Mouse (Mus musculus) bone marrow macrophage, adult 2 months (primary cell): ENCODE results near the gene Tomm40l. TPM values are rescaled to one million over a fixed set of nuclear protein-coding genes. Genes with fewer than 3 reads are reported as not detected.
A peak's percentile ranks its signal among the peaks of the same experiment; 100 is the strongest.

Source experiments
- H3K27ac ChIP-seq: 2 replicates; pipeline ENCODE4 v1.5.1; 2012; ENCODE audit warnings: low read depth, low read length; ENCODE audit not compliant: insufficient read depth
- H3K4me1 ChIP-seq: 2 replicates; pipeline ENCODE4 v1.6.1; 2012; ENCODE audit warnings: low read length; ENCODE audit not compliant: control insufficient read depth, insufficient read depth
- H3K4me3 ChIP-seq: 2 replicates; pipeline ENCODE4 v1.5.1; 2012; ENCODE audit warnings: mild to moderate bottlenecking, low read length, moderate library complexity; ENCODE audit not compliant: insufficient read depth
- CTCF ChIP-seq: IDR thresholded peaks from 2 replicates; pipeline ENCODE4 v1.5.1; 2012; ENCODE audit warnings: low read depth, mild to moderate bottlenecking, low read length, moderate library complexity
- POLR2A ChIP-seq: IDR thresholded peaks from 2 replicates; pipeline ENCODE4 v1.6.1; 2012; ENCODE audit warnings: mild to moderate bottlenecking, low read depth, low read length, borderline replicate concordance
- polyA plus RNA-seq: library from polyadenylated mRNA; stranded (reverse); fragments of >200 nt; gene quantifications from 2 replicates; pipeline ENCODE4 v1.2.4, GENCODE M21; 2012; ENCODE audit not compliant: missing spikeins, insufficient read depth, insufficient read length

Tomm40l gene
- polyA plus RNA-seq, 1 experiment: 25.8 TPM

DNA sequence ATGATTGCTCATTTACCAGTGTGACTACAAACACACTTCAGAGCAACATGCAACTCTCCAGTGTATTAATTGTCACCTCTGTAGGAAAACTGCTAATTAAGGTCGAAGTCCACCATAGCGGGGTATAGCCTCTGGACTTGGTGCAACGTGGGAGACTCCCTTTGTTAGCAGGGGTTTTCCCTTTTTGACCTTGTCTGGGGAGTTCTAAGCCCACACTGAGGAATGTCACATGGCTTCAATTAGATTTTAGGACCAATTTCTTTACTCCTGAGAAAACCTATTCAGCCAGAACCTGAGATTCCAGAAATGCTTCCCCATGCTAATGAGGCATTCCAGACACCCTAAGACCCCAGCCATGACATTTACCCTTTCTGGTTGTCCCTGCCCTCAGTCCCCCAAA, 7.9 kb upstream of the Tomm40l start:
- Histone ChIP-seq H3K4me3 (peak overlapping the region; percentile 59; the same call in 1 of the 2 replicates), H3K27ac (peak overlapping the region; percentile 76), H3K4me1 (peaks cover 47% of the 10 kb centered on the region)
- TF ChIP-seq CTCF (no peak), POLR2A (no peak)

DNA sequence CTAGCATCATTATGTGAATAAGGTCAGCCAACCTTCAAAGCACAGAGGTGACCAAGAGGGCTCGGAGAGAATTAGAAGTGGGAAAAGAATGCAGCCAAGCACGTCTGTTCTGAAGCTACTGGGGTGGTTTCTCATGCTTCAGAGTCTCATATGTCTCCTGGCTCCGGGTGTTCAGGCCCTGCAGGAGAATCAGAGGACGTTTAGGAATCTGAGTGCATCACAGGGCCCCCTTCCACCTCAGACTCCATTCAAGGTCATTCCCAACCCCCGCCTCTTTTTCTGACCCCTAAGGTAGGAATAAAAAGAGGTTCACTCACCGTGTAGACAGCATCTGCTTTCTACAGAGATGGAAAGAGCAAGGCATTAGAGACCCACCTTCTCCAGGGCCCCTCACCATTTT, 7.4 kb upstream of the Tomm40l start:
- H3K4me3 ChIP-seq: no peak overlapping the region
- H3K4me1 ChIP-seq: peaks cover 47% of the 10 kb centered on the region
- H3K27ac ChIP-seq: 0 out of 2 replicates have a peak overlapping the region, but pooled peaks have one; percentile 76

DNA sequence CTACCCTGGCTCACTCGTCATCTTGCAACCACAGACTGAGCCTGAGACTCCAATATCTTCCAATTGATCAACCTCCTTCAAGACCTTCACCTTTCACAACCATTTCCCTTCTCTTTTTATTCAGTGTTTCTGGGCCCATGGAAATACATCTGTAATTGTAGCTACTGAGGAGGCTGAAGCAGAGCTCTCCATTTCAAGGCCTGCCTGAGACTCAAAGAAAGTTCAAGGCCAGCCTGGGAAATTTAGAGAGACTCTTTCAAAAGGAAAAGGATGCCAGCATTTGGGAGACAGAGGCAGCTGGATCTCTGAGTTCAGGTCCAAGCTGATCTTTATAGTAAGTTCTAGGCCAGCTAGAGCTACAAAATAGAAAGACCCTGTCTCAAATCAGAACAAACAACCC, 5.6 kb upstream of the Tomm40l start:
- Histone ChIP-seq H3K4me1 (peaks cover 58% of the 10 kb centered on the region), H3K27ac (no peak overlapping the region; the same call in 1 of the 2 replicates), H3K4me3 (no peak overlapping the region)
- no peak for TF ChIP-seq POLR2A
- no peak for TF ChIP-seq CTCF

More for the DNA sequence above, 7.4 kb upstream of the Tomm40l start:
- no peak for TF ChIP-seq POLR2A
- TF ChIP-seq CTCF: no peak

DNA sequence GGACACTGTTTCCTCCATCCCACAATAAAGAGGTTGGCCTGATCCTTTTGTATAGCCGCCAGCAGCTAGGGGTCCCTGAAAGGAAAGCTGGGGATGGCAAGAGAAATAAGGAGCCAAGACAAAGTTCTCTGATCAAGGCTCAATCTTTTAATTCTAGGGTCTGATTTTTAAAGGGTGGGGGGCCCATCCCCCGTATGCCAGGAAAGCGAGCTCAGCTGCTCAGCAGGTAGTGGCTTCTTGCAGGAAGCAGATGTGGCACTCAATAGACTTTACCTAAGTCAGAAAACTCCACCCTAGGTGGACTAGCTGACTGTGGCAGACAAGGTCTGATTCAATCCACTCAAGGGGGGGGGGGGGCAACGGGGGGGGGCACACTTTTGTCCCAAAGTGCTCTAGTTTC, 4.5 kb upstream of the Tomm40l start:
- H3K4me3 ChIP-seq: no peak overlapping the region
- TF ChIP-seq POLR2A (no peak), CTCF (no peak)
- H3K27ac ChIP-seq: peak overlapping the region; percentile 85
- H3K4me1 ChIP-seq: peaks cover 58% of the 10 kb centered on the region

DNA sequence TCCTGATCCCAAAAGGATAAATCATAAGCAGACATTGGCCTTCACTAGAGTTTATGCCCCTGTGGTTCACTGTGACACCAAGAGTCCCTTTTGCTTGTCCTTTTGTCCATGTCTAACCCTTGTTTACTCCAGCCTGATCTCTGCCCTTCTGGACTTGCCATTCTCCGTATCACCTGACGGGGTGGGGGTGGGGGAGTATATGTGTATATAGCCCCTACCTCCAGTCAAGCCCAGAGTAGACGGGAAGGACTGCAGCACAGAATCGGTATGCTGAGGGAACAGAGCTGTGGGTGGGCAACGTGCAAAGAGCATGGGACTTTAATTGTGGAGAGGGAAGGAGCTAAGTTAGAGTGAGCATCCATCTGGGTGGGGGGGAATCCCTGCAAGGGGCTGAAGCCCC, 2.5 kb upstream of the Tomm40l start, which contains the start of gene Apoa2:
Gene Apoa2 (plus strand): TSS at position 198 of the 400 bp plus-strand sequence.
- TF ChIP-seq POLR2A: no peak
- TF ChIP-seq CTCF: no peak
- peaks cover 54% of the 10 kb centered on the region for H3K4me1 ChIP-seq
- peak within 1 kb of the TSS; percentile 85 for H3K27ac ChIP-seq
- H3K4me3 ChIP-seq: no peak within 1 kb of the TSS

DNA sequence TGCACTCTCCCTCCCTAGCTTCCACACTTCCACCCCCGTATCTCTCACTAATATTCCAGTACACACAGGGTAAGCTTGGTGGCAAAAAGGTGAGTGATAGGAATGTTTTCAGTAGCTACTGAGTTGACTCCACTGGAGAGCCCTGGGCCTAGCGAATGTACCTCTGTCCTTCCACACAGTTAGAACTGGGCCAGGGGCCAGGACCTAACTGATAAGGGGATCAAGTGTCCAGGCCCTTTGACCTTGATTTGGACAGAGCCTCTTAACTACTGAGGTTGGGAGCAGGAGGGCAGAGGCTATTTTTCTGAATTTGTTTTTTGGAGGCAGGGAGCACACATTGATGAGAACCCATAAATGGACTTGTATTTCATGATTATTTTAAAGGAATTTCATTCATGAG, 1.5 kb upstream of the Tomm40l start:
- no peak for TF ChIP-seq CTCF
- TF ChIP-seq POLR2A: no peak
- H3K4me3 ChIP-seq: no peak overlapping the region
- H3K27ac ChIP-seq: no peak overlapping the region; the same call in 1 of the 2 replicates
- peaks cover 49% of the 10 kb centered on the region for H3K4me1 ChIP-seq

DNA sequence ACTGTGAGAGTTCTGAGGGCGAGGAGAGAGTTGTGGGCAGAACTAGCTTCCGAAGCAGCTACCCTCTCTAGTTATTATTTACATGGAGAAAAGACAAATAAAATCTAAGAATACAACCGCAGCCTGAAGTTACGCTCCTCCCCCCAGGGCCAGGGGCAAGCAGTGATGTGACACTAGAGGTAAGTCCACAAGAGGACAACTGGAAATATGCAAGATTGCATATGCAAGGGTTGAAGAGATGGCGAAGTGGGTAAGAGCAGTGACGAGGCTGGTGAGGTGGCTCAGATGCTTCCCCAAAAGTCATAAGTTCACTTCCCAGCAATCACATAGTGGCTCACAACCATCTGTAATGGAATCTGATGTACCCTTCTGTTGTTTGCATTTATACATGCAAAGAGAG, 854 bp upstream of the Tomm40l start:
- Histone ChIP-seq H3K4me1 (peaks cover 47% of the 10 kb centered on the region), H3K27ac (peak overlapping the region; percentile 27), H3K4me3 (peak overlapping the region; percentile 33; the same call in 1 of the 2 replicates)
- TF ChIP-seq POLR2A (no peak), CTCF (no peak)

DNA sequence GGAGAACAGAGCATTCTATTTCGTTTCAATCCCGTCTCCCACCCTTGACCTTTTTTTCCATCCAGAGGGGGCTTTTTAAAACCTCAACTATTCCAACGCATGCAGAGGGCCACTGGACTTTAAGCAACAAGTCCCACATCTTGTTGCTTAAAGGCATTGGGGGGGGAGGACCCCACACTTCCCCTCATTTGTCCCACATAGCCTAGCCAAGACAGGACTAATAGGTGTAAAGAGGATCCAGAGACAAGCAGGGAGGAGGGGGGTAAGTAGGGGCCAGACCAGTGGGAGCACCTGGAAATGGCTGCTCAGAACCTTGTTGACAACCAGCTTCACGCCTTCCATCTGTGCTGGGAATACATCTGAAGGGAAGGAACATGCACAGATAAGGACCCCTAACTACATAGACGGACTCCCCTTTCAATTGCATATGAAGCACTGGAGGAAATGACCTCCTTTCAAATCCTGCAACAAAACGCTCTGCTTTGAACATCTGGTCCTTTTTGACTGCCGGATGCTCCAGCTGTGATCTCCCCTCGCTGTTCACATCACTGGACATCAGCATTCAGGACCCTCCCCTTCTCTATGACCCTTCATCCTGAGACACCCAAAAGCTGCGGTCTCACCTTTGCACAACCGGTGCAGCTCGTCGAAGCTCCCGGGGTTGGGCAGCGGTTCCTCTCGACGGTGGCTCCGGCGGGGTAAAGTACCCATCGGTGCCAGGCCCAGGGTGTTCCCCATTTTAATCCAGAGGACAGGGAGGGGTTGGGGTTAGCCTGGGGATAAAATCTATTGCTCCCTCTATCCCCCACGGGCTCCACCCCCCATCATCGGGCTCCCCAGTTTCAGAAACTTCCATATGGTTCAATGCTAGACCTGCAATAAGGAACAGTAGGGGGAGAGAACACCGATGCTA, 777 bp downstream of the Tomm40l start:
- H3K4me3 ChIP-seq: peak overlapping the region; percentile 78
- no peak for TF ChIP-seq CTCF
- 0 out of 2 replicates have a peak, but pooled peaks have one; percentile 3 for TF ChIP-seq POLR2A
- H3K4me1 ChIP-seq: peaks cover 33% of the 10 kb centered on the region
- peak overlapping the region; percentile 42 for H3K27ac ChIP-seq

DNA sequence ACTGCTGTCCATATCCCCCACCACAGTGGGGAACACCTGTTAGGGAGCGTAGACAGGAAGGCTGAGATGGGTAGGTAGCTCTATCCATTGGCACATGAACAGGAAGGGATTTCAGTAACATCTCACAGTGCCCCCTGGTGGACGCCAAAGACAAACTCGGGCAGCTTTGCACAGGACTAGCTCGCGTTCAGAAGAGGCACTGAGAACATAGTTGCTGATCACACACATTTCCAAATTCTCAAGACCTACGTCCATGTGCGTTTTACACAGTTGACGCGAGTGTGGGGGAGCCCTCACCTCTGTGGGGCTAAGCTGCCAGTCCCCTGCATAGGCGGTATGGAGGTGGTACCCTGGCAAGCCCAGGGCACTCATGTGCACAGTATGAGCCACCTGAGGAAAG, 1.4 kb downstream of the Tomm40l start:
- TF ChIP-seq CTCF: peak; percentile 74
- no peak for TF ChIP-seq POLR2A
- Histone ChIP-seq H3K27ac (peak overlapping the region; percentile 42; the same call in 1 of the 2 replicates), H3K4me3 (peak overlapping the region; percentile 78), H3K4me1 (peaks cover 31% of the 10 kb centered on the region)
